In the genomic region with DNA sequence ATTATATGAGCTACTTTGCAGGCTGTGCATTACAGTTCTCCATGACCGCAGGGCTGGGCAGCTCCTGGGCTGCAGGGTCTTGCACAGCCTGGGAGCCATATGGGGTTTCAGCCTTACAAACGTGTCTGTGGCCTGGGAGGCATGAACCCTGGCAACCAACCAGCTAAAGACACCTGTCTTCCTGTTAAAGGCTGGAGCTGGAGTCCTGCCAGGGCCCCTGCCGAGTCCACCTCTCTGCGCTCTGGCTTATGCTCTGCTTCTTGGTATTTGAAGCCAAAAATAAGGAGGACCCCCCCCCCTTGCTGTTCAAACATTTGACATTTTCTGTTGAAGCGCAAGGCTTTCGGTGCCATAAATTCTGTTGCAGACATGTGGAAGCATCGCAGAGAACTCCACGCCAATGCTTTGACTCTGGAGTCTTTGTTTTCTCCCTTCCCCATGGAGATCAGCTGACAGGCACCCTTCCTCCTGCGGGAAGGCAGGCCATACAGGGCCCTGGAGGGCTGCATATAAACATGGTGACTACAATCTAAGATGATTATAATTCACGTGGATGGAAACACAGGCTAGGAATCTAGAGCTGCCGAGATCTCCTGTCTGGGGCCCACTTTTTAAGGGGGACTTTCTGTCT, we compare ENCODE assay signal across 13 mouse cellular contexts. TPM values are rescaled to one million over a fixed set of nuclear protein-coding genes. Genes with fewer than 3 reads are reported as not detected.
DNase-seq lines count a peak whose midpoint lies in the region; ATAC-seq and TF ChIP-seq lines count a peak whose summit lies in the region.
"Had no signal": no experiment of that assay in that cellular context is flagged by ENCODE, and none has a peak within 500 bp of the region (broad histone marks: within the 10 kb centered on the region; RNA-seq: fewer than 3 reads in every experiment).

No protein-coding gene starts in this region.

- no peak for ATAC-seq in hindbrain, embryonic 14.5 days (ENCODE audit: low FRiP score)
- no peak for ATAC-seq in neural tube, embryonic 13.5 days (ENCODE audit: low read depth)
- no peak for ATAC-seq in hindbrain, postnatal 0 days
- ATAC-seq in kidney, embryonic 16.5 days (ENCODE audit: low FRiP score, low TSS enrichment), result no peak
- ATAC-seq in megakaryocyte-erythroid progenitor cell, adult 5-6 weeks (replicated peaks; ENCODE audit: low FRiP score, low TSS enrichment, poor library complexity, severe bottlenecking), result no peak
- ATAC-seq: activated CD4-positive, CD25-positive, alpha-beta regulatory T cell, adult 4 months; intestine, embryonic 16.5 days had no signal

- no peak overlapping the region for H3K4me3 ChIP-seq in hindbrain, embryonic 14.5 days (replicated peaks; ENCODE audit: low read length)
- no peak overlapping the region for H3K4me3 ChIP-seq in hindbrain, embryonic 10.5 days
- H3K4me3 ChIP-seq in neural tube, embryonic 13.5 days, result no peak overlapping the region
- no peak overlapping the region for H3K4me3 ChIP-seq in cerebellum, adult 2 months (replicated peaks; ENCODE audit: insufficient read depth, low read depth, low read length)
- no peak overlapping the region for H3K4me3 ChIP-seq in hindbrain, postnatal 0 days (ENCODE audit: low read length)
- H3K4me3 ChIP-seq in kidney, embryonic 16.5 days (ENCODE audit: low read length), result no peak overlapping the region
- H3K4me3 ChIP-seq: left cerebral cortex, adult 2 months had no signal

- 42% methylated on average over 11 of the region's 11 CpGs for WGBS in hindbrain, embryonic 14.5 days
- WGBS in hindbrain, embryonic 10.5 days, result 66% methylated on average over 11 of the region's 11 CpGs
- 34% methylated on average over 11 of the region's 11 CpGs for WGBS in neural tube, embryonic 13.5 days
- WGBS in cerebellum, adult 2 months, result 8% methylated on average over 11 of the region's 11 CpGs
- WGBS in hindbrain, postnatal 0 days, result 25% methylated on average over 11 of the region's 11 CpGs
- 38% methylated on average over 11 of the region's 11 CpGs for WGBS in kidney, embryonic 16.5 days

- TF ChIP-seq CTCF in cerebellum, adult 2 months (IDR thresholded peaks at IDR 0.05; ENCODE audit: borderline replicate concordance, insufficient read depth, low read depth, low read length), result no peak
- no peak for TF ChIP-seq CTCF in hindbrain, postnatal 0 days (IDR thresholded peaks at IDR 0.05; ENCODE audit: low read depth)

- peak; percentile 62 for DNase-seq in hindbrain, embryonic 14.5 days (ENCODE audit: low spot score)
- DNase-seq in hindbrain, embryonic 10.5 days (ENCODE audit: low spot score), result no peak
- no peak for DNase-seq in neural tube, embryonic 10.5 days (ENCODE audit: extremely low spot score, low spot score)
- DNase-seq in cerebellum, adult 2 months, result peak; percentile 95 to 97
- DNase-seq in hindbrain, postnatal 0 days (ENCODE audit: low spot score), result peak; percentile 78

- no peak for TF ChIP-seq POLR2A in cerebellum, adult 2 months (IDR thresholded peaks at IDR 0.05; ENCODE audit: borderline replicate concordance, insufficient read depth, low read length)

- H3K9me3 ChIP-seq in hindbrain, embryonic 14.5 days (ENCODE audit: control insufficient read depth, low read length), result no peaks in the 10 kb centered on the region
- no peaks in the 10 kb centered on the region for H3K9me3 ChIP-seq in hindbrain, embryonic 10.5 days
- no peaks in the 10 kb centered on the region for H3K9me3 ChIP-seq in neural tube, embryonic 13.5 days
- H3K9me3 ChIP-seq in hindbrain, postnatal 0 days (ENCODE audit: low read length), result no peaks in the 10 kb centered on the region
- no peaks in the 10 kb centered on the region for H3K9me3 ChIP-seq in kidney, embryonic 16.5 days (ENCODE audit: low read length)

- H3K4me2 ChIP-seq in hindbrain, embryonic 14.5 days (replicated peaks), result no peak overlapping the region
- no peak overlapping the region for H3K4me2 ChIP-seq in neural tube, embryonic 13.5 days
- no peak overlapping the region for H3K4me2 ChIP-seq in hindbrain, postnatal 0 days (ENCODE audit: low read depth, low read length)
- H3K4me2 ChIP-seq in kidney, embryonic 16.5 days (replicated peaks; ENCODE audit: low read depth, low read length), result no peak overlapping the region

- H3K27ac ChIP-seq in hindbrain, embryonic 14.5 days, result no peak overlapping the region
- no peak overlapping the region for H3K27ac ChIP-seq in hindbrain, embryonic 10.5 days
- H3K27ac ChIP-seq in neural tube, embryonic 13.5 days (replicated peaks), result peak overlapping the region; percentile 46; the same call in 1 of the 2 replicates
- peak overlapping the region; percentile 89 for H3K27ac ChIP-seq in cerebellum, adult 2 months (ENCODE audit: insufficient read depth, low read length)
- peak overlapping the region; percentile 54 for H3K27ac ChIP-seq in hindbrain, postnatal 0 days
- H3K27ac ChIP-seq in kidney, embryonic 16.5 days (ENCODE audit: low read length), result no peak overlapping the region
- H3K27ac ChIP-seq: left cerebral cortex, adult 2 months; liver, embryonic 14.5 days; macrophage had no signal

- H3K36me3 ChIP-seq in hindbrain, embryonic 14.5 days (replicated peaks; ENCODE audit: control insufficient read depth, insufficient read depth), result no peaks in the 10 kb centered on the region
- no peaks in the 10 kb centered on the region for H3K36me3 ChIP-seq in hindbrain, embryonic 10.5 days
- H3K36me3 ChIP-seq in neural tube, embryonic 13.5 days, result no peaks in the 10 kb centered on the region
- H3K36me3 ChIP-seq in hindbrain, postnatal 0 days (ENCODE audit: insufficient read depth, low read length), result no peaks in the 10 kb centered on the region
- H3K36me3 ChIP-seq in kidney, embryonic 16.5 days (ENCODE audit: insufficient read depth, low read length), result no peaks in the 10 kb centered on the region

- no peak overlapping the region for H3K9ac ChIP-seq in hindbrain, embryonic 14.5 days
- no peak overlapping the region for H3K9ac ChIP-seq in neural tube, embryonic 13.5 days
- no peak overlapping the region for H3K9ac ChIP-seq in hindbrain, postnatal 0 days (replicated peaks; ENCODE audit: low read length)
- H3K9ac ChIP-seq in kidney, embryonic 16.5 days (replicated peaks; ENCODE audit: low read length), result no peak overlapping the region
- H3K9ac ChIP-seq: liver, embryonic 14.5 days had no signal

- H3K27me3 ChIP-seq in hindbrain, embryonic 14.5 days (ENCODE audit: control insufficient read depth, insufficient read depth, low read length), result no peaks in the 10 kb centered on the region
- H3K27me3 ChIP-seq in hindbrain, embryonic 10.5 days (ENCODE audit: insufficient read depth, poor library complexity, severe bottlenecking), result 0 out of 2 replicates have a peak, but pooled peaks cover 5% of the 10 kb centered on the region
- no peaks in the 10 kb centered on the region for H3K27me3 ChIP-seq in neural tube, embryonic 13.5 days
- no peaks in the 10 kb centered on the region for H3K27me3 ChIP-seq in cerebellum, adult 2 months (ENCODE audit: control insufficient read depth, insufficient read depth, low read length)
- H3K27me3 ChIP-seq in hindbrain, postnatal 0 days (ENCODE audit: insufficient read depth, low read length), result no peaks in the 10 kb centered on the region
- H3K27me3 ChIP-seq in kidney, embryonic 16.5 days (ENCODE audit: insufficient read depth, low read length), result 0 out of 2 replicates have a peak, but pooled peaks cover 2% of the 10 kb centered on the region

- peaks cover 22% of the 10 kb centered on the region for H3K4me1 ChIP-seq in hindbrain, embryonic 14.5 days (replicated peaks; ENCODE audit: control insufficient read depth, insufficient read depth, low read length)
- peaks cover 31% of the 10 kb centered on the region for H3K4me1 ChIP-seq in hindbrain, embryonic 10.5 days (replicated peaks)
- H3K4me1 ChIP-seq in neural tube, embryonic 13.5 days (replicated peaks), result peaks cover 53% of the 10 kb centered on the region
- peaks cover 65% of the 10 kb centered on the region for H3K4me1 ChIP-seq in cerebellum, adult 2 months (ENCODE audit: control insufficient read depth, insufficient read depth, low read length)
- peaks cover 13% of the 10 kb centered on the region for H3K4me1 ChIP-seq in hindbrain, postnatal 0 days (ENCODE audit: insufficient read depth, low read length)
- H3K4me1 ChIP-seq in kidney, embryonic 16.5 days (ENCODE audit: insufficient read depth, low read length), result peaks cover 4% of the 10 kb centered on the region; the same call in 1 of the 2 replicates

RNA-seq across cellular contexts. Expression of gene Sez6l, which starts 23.4 kb away (rescaled TPM):
- 35.5 and 38.0 TPM in 2 replicates for polyA plus RNA-seq in hindbrain, embryonic 14.5 days (2014; fragmentation: Nextera tagmentation; extraction: Ambion mirVana)
- 1.4 and 6.0 TPM in 2 replicates for polyA plus RNA-seq in hindbrain, embryonic 10.5 days (2016; fragmentation: Nextera tagmentation; extraction: Ambion mirVana)
- 21.8 and 24.8 TPM in 2 replicates for polyA plus RNA-seq in neural tube, embryonic 13.5 days (2015; fragmentation: Nextera tagmentation; extraction: Ambion mirVana)
- 81.5 and 93.9 TPM in 2 replicates for polyA plus RNA-seq in cerebellum, adult 2 months (2012; rRNA removed)
- 80.1 and 93.5 TPM in 2 replicates for total RNA-seq in hindbrain, postnatal 0 days (2014; rRNA removed)
- polyA plus RNA-seq in hindbrain, postnatal 0 days (2015; fragmentation: Nextera tagmentation; extraction: Ambion mirVana), result 39.5 and 43.5 TPM in 2 replicates
- polyA plus RNA-seq in kidney, embryonic 16.5 days (2015; fragmentation: Nextera tagmentation; extraction: Ambion mirVana), result 0.76 and 0.89 TPM in 2 replicates
- total RNA-seq in megakaryocyte-erythroid progenitor cell, adult 5-6 weeks (2014; fragmentation: Nextera tagmentation), result not detected in 2 replicates
- not detected in 2 replicates for total RNA-seq in megakaryocyte-erythroid progenitor cell, adult 5-6 weeks (2017)
- polyA plus RNA-seq: activated CD4-positive, CD25-positive, alpha-beta regulatory T cell, adult 4 months; macrophage had no signal

Comparison
In these comparisons a context has a peak if more than half of its experiments do, and no peak if none do; other contexts are left out.
1. DNase-seq: peak in hindbrain, embryonic 14.5 days (single experiment), cerebellum, adult 2 months (2 of 2) and hindbrain, postnatal 0 days (single experiment); none in hindbrain, embryonic 10.5 days (single experiment) and neural tube, embryonic 10.5 days (single experiment).
2. H3K27ac ChIP-seq: peak in neural tube, embryonic 13.5 days (single experiment), cerebellum, adult 2 months (single experiment) and hindbrain, postnatal 0 days (single experiment); none in hindbrain, embryonic 14.5 days (single experiment), hindbrain, embryonic 10.5 days (single experiment) and kidney, embryonic 16.5 days (single experiment).